ENCODE assay signal across 8 mouse cellular contexts in the genomic region with DNA sequence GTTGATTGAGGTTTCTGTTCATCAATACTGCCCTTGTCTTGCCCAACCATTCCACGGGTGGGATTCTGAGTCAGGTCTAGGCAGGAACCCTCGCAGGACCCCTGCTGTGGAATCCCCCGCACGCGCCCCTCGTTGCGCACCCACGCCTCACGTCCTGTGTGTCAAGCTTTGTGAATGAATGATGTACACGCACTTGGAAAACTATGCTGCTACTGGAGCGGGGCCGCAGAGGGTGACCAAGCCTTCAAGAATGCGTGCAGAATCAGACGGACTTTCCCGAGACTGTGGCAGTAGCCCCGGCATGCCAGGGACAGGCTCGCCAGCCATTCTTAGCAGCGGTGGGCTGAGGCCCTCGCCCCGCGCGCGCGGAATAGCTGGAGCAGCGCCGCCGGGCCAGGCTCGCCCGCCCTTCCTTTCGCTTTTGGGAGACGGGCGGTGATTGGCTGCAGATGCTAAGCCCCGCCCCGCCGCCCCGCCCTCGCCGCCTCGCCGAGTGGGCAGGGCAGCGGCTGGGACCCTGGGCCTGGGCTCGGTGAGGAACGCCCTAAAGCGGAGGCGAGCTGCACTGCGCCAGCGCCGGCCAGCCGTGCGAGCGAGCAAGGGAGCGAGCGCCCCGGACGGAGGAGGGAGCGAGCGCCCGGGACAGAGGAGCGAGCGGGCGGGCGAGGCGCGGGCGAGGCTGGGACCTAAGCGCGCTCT. TPM values are rescaled to one million over a fixed set of nuclear protein-coding genes. Genes with fewer than 3 reads are reported as not detected.
DNase-seq lines count a peak whose midpoint lies in the region; ATAC-seq and TF ChIP-seq lines count a peak whose summit lies in the region.

No protein-coding gene starts in this region.

- peak; percentile 95 to 96 for DNase-seq in gastrocnemius, adult 8-10 months (ENCODE audit: low spot score in 2 of 2)
- DNase-seq in induced T-regulatory cell, adult 2 months (ENCODE audit: low read depth) = peak; percentile 97
- DNase-seq in left cerebral cortex, adult 8-10 months (ENCODE audit: low spot score in 2 of 2) = peak; percentile 85 to 89
- DNase-seq in right cerebral cortex, adult 18-20 months = peak; percentile 92
- DNase-seq in urinary bladder, postnatal 10 days (ENCODE audit: low spot score) = peak; percentile 78

- peak; percentile 64 for ATAC-seq in activated CD4-positive, CD25-positive, alpha-beta regulatory T cell, adult 4 months
- peak; percentile 94 for ATAC-seq in megakaryocyte, adult 5-6 weeks (ENCODE audit: poor library complexity, severe bottlenecking)

- peak overlapping the region; percentile 52; the same call in 1 of the 2 replicates for H3K27ac ChIP-seq in cortical plate, adult 2 months (ENCODE audit: insufficient read depth, low read length)

- H3K4me3 ChIP-seq in cortical plate, adult 2 months (ENCODE audit: insufficient read depth, low read length) = peak overlapping the region; percentile 62

- no peaks in the 10 kb centered on the region; the same call in 1 of the 2 replicates for H3K4me1 ChIP-seq in cortical plate, adult 2 months (ENCODE audit: control insufficient read depth, insufficient read depth, low read length)

- TF ChIP-seq POLR2A in cortical plate, adult 2 months (IDR thresholded peaks at IDR 0.05; ENCODE audit: extremely low read depth, insufficient read depth, low read length) = no peak

- no peak for TF ChIP-seq CTCF in cortical plate, adult 2 months (IDR thresholded peaks at IDR 0.05; ENCODE audit: extremely low read depth, insufficient read depth, low read length)

RNA-seq across cellular contexts. Expression of gene Ets1, which starts 59.6 kb away (rescaled TPM):
- polyA plus RNA-seq in activated CD4-positive, CD25-positive, alpha-beta regulatory T cell, adult 4 months (2017; shearing (Covaris generic)) = 100 to 1,000 TPM; 724 to 833 TPM
- polyA plus RNA-seq in cortical plate, adult 2 months (2012; rRNA removed) = 7.7 and 8.9 TPM in 2 replicates
- total RNA-seq in gastrocnemius, adult 8-10 months (2022) = 10 to 100 TPM in 1 of 4 experiments, 1 to 10 TPM in 3; 7.8 to 12.6 (median 9.5) TPM
- total RNA-seq in left cerebral cortex, adult 8-10 months (2022) = 10 to 100 TPM in 3 of 4 experiments, 1 to 10 TPM in 1; 9.7 to 11.3 (median 10.7) TPM
- total RNA-seq in megakaryocyte, adult 5-6 weeks (2015) = 8.6 and 16.8 TPM in 2 replicates
- total RNA-seq in megakaryocyte, adult 5-6 weeks (2017) = 29.5 and 33.1 TPM in 2 replicates

Comparison
In these comparisons a context has a peak if more than half of its experiments do, and no peak if none do; other contexts are left out.
1. Peak in every context shown above with its lines: DNase-seq, ATAC-seq, H3K4me3 ChIP-seq and H3K27ac ChIP-seq.